Mouse (Mus musculus) heart, adult 2 months (tissue): Measurements from ENCODE around the gene Akt3. TPM values are rescaled to one million over a fixed set of nuclear protein-coding genes. Genes with fewer than 3 reads are reported as not detected.

Experiments used
- DNase-seq, 2 experiments: peaks; one replicate each; pipeline ENCODE4 v3.0.0; 2021
- H3K27ac ChIP-seq: fragments of 200-600 bp; 2 replicates; pipeline ENCODE4 v1.8.1; 2022
- H3K27me3 ChIP-seq: fragments of 200-500 bp; 2 replicates; pipeline ENCODE4 v1.6.1; 2012; ENCODE audit warnings: mild to moderate bottlenecking, low read length, inconsistent platforms, mixed read lengths; ENCODE audit not compliant: control insufficient read depth, insufficient read depth
- H3K36me3 ChIP-seq: fragments of 200-500 bp; 2 replicates; pipeline ENCODE4 v1.6.1; 2012; ENCODE audit warnings: low read length, inconsistent platforms; ENCODE audit not compliant: control insufficient read depth, insufficient read depth
- H3K4me1 ChIP-seq: fragments of 200-500 bp; 2 replicates; pipeline ENCODE4 v1.6.1; 2011; ENCODE audit warnings: low read length; ENCODE audit not compliant: control insufficient read depth, insufficient read depth
- H3K4me3 ChIP-seq: fragments of 200-600 bp; 2 replicates; pipeline ENCODE4 v1.8.1; 2022
- H3K79me2 ChIP-seq: fragments of 200-500 bp; replicated peaks from 2 replicates; pipeline ENCODE4 v1.6.1; 2012; ENCODE audit warnings: mild to moderate bottlenecking, inconsistent platforms, low read length, moderate library complexity, mixed read lengths; ENCODE audit not compliant: control insufficient read depth, insufficient read depth
- H3K9ac ChIP-seq: fragments of 200-500 bp; 2 replicates; pipeline ENCODE4 v1.6.1; 2012; ENCODE audit warnings: low read depth, mild to moderate bottlenecking, control low read depth, inconsistent platforms, low read length, mixed read lengths
- CTCF ChIP-seq: fragments of 200-600 bp; IDR thresholded peaks from 2 replicates; pipeline ENCODE4 v1.8.1; 2022; ENCODE audit warnings: antibody characterized with exemption, mild to moderate bottlenecking, moderate library complexity
- EP300 ChIP-seq: fragments of 200-500 bp; IDR thresholded peaks from 2 replicates; pipeline ENCODE4 v1.6.1; 2011; ENCODE audit warnings: low read depth, low read length, control low read depth; ENCODE audit not compliant: insufficient read depth
- POLR2A ChIP-seq: fragments of 200-500 bp; IDR thresholded peaks from 2 replicates; pipeline ENCODE4 v1.6.1; 2011; ENCODE audit warnings: mild to moderate bottlenecking, low read depth, low read length, control low read depth; ENCODE audit not compliant: insufficient read depth
- WGBS: fragments of 180-500 bp; shearing (Covaris S2); methylation state at CpG from one replicate; pipeline ENCODE4 v1.1.7; 2018; 5-methylcytosine and 5-hydroxymethylcytosine counted together
- intact Hi-C: fragments of 180-260 bp; cut with DNase I; formaldehyde crosslinking; loops from one replicate; pipeline ENCODE4 v1.15.1; 2025
- polyA plus RNA-seq: library from polyadenylated mRNA; depleted of rRNA; stranded (reverse); fragments of >200 nt; gene quantifications from 2 replicates; pipeline ENCODE4 v1.2.3, GENCODE M21; 2012
- total RNA-seq, 2 experiments: library from RNA; stranded (reverse); gene quantifications; 2 replicates each; pipeline ENCODE4 v1.2.3; 2021

The Akt3 gene
- total and polyA plus RNA-seq, 3 experiments = 4.8 to 20.2 (median 20.0) TPM

- no peak for TF ChIP-seq POLR2A
- TF ChIP-seq CTCF = no peak
- TF ChIP-seq EP300 = no peak
- Histone ChIP-seq H3K36me3 (no peaks in the 10 kb centered on the region), H3K4me1 (no peaks in the 10 kb centered on the region; the same call in 1 of the 2 replicates), H3K79me2 (peaks cover 2% of the 10 kb centered on the region; the same call in 1 of the 2 replicates), H3K4me3 (no peak overlapping the region), H3K27ac (no peak overlapping the region), H3K27me3 (no peaks in the 10 kb centered on the region), H3K9ac (no peak overlapping the region)
- no peak for DNase-seq
- WGBS = 40% methylated on average over 11 of the region's 11 CpGs
- intact Hi-C loops = no loop called here
Measured at GRCm38 (mm10) chr1:177150344-177151021, 107.5 kb downstream of the Akt3 start.

- 78% methylated on average over 2 of the region's 2 CpGs for WGBS
- no peaks in the 10 kb centered on the region; the same call in 1 of the 2 replicates for H3K4me1 ChIP-seq
- DNase-seq = no peak
- H3K4me3 ChIP-seq = no peak overlapping the region
- H3K27ac ChIP-seq = no peak overlapping the region
- no peak for TF ChIP-seq POLR2A
- no peak for TF ChIP-seq EP300
- TF ChIP-seq CTCF = no peak
- no peaks in the 10 kb centered on the region for H3K27me3 ChIP-seq
- intact Hi-C loops = no loop called here
- no peak overlapping the region for H3K9ac ChIP-seq
- no peaks in the 10 kb centered on the region for H3K36me3 ChIP-seq
- peaks cover 2% of the 10 kb centered on the region; the same call in 1 of the 2 replicates for H3K79me2 ChIP-seq
Measured at GRCm38 (mm10) chr1:177148746-177149145, 109.3 kb downstream of the Akt3 start.

GRCm38 (mm10) chr1:177141468-177141867, 116.5 kb downstream of the Akt3 start:
- Histone ChIP-seq H3K79me2 (peaks cover under 1% of the 10 kb centered on the region; the same call in 1 of the 2 replicates), H3K36me3 (no peaks in the 10 kb centered on the region), H3K27me3 (no peaks in the 10 kb centered on the region), H3K9ac (no peak overlapping the region), H3K27ac (no peak overlapping the region), H3K4me3 (no peak overlapping the region), H3K4me1 (no peaks in the 10 kb centered on the region; the same call in 1 of the 2 replicates)
- TF ChIP-seq POLR2A (no peak), CTCF (no peak), EP300 (no peak)
- DNase-seq = no peak
- intact Hi-C loops = no loop called here
- 95% methylated on average over 2 of the region's 2 CpGs for WGBS

- no peak for DNase-seq
- Histone ChIP-seq H3K9ac (no peak overlapping the region), H3K4me3 (no peak overlapping the region), H3K27ac (no peak overlapping the region), H3K4me1 (no peaks in the 10 kb centered on the region; the same call in 1 of the 2 replicates), H3K79me2 (no peaks in the 10 kb centered on the region), H3K36me3 (no peaks in the 10 kb centered on the region), H3K27me3 (no peaks in the 10 kb centered on the region)
- WGBS = 60% methylated on average over 6 of the region's 6 CpGs
- no peak for TF ChIP-seq CTCF
- intact Hi-C loops = no loop called here
Measured at GRCm38 (mm10) chr1:177139652-177140051, 118.4 kb downstream of the Akt3 start.

- WGBS = 50% methylated on average over 2 of the region's 2 CpGs
- Histone ChIP-seq H3K4me3 (no peak overlapping the region), H3K9ac (no peak overlapping the region), H3K27ac (no peak overlapping the region), H3K4me1 (peaks cover 1% of the 10 kb centered on the region; the same call in 1 of the 2 replicates), H3K79me2 (no peaks in the 10 kb centered on the region), H3K36me3 (no peaks in the 10 kb centered on the region), H3K27me3 (no peaks in the 10 kb centered on the region)
- intact Hi-C loops = no loop called here
- TF ChIP-seq POLR2A (no peak), EP300 (no peak), CTCF (no peak)
- no peak for DNase-seq
Measured at GRCm38 (mm10) chr1:177131458-177131857, 126.5 kb downstream of the Akt3 start.

GRCm38 (mm10) chr1:177126674-177127073, 131.3 kb downstream of the Akt3 start:
- Histone ChIP-seq H3K27ac (no peak overlapping the region), H3K4me1 (no peaks in the 10 kb centered on the region), H3K36me3 (no peaks in the 10 kb centered on the region), H3K79me2 (no peaks in the 10 kb centered on the region), H3K4me3 (no peak overlapping the region), H3K9ac (no peak overlapping the region), H3K27me3 (no peaks in the 10 kb centered on the region)
- intact Hi-C loops = no loop called here
- no peak for TF ChIP-seq POLR2A
- no peak for TF ChIP-seq CTCF
- no peak for TF ChIP-seq EP300
- DNase-seq = no peak
- WGBS = 57% methylated on average over 8 of the region's 8 CpGs
